Comparison of ENCODE assay signal across 27 mouse cellular contexts in genomic region chr13:46241391-46242188, GRCm38 (mm10). TPM values are rescaled to one million over a fixed set of nuclear protein-coding genes. Genes with fewer than 3 reads are reported as not detected.
DNase-seq lines count a peak whose midpoint lies in the region; ATAC-seq and TF ChIP-seq lines count a peak whose summit lies in the region.
"Had no signal": no experiment of that assay in that cellular context is flagged by ENCODE, and none has a peak within 500 bp of the region (broad histone marks: within the 10 kb centered on the region; RNA-seq: fewer than 3 reads in every experiment).

No protein-coding gene starts in this region.

- POLR2A ChIA-PET in Patski (lab: Charles Lee) = no interaction called here

- H3K4me1 ChIP-seq in midbrain, embryonic 13.5 days (replicated peaks) = peaks cover 15% of the 10 kb centered on the region
- no peaks in the 10 kb centered on the region for H3K4me1 ChIP-seq in midbrain, embryonic 11.5 days (ENCODE audit: control insufficient read depth, insufficient read depth, low read length)
- 0 out of 2 replicates have a peak, but pooled peaks cover 5% of the 10 kb centered on the region for H3K4me1 ChIP-seq in kidney, postnatal 0 days (replicated peaks; ENCODE audit: insufficient read depth, low read length)
- H3K4me1 ChIP-seq: heart, embryonic 15.5 days; limb, embryonic 10.5 days had no signal

- no peaks in the 10 kb centered on the region for H3K27me3 ChIP-seq in midbrain, embryonic 13.5 days
- H3K27me3 ChIP-seq in midbrain, embryonic 11.5 days (ENCODE audit: control insufficient read depth, insufficient read depth, low read length) = no peaks in the 10 kb centered on the region
- no peaks in the 10 kb centered on the region for H3K27me3 ChIP-seq in Patski
- no peaks in the 10 kb centered on the region for H3K27me3 ChIP-seq in kidney, postnatal 0 days (ENCODE audit: insufficient read depth, low read length)
- H3K27me3 ChIP-seq: heart, embryonic 15.5 days; neural tube, embryonic 15.5 days had no signal

- H3K9ac ChIP-seq in midbrain, embryonic 13.5 days (replicated peaks) = no peak overlapping the region
- H3K9ac ChIP-seq in midbrain, embryonic 11.5 days (ENCODE audit: low read length) = no peak overlapping the region
- no peak overlapping the region for H3K9ac ChIP-seq in kidney, postnatal 0 days (ENCODE audit: low read depth, low read length)
- H3K9ac ChIP-seq: heart, embryonic 15.5 days; neural tube, embryonic 15.5 days had no signal

- DNase-seq in heart, adult 11 months = peak; percentile 53
- no peak for DNase-seq in heart, adult 18-20 months
- no peak for DNase-seq in midbrain, embryonic 11.5 days (ENCODE audit: low spot score, missing footprints)
- peak; percentile 59 for DNase-seq in Patski (ENCODE audit: low read depth, low spot score)
- peak; percentile 27 for DNase-seq in kidney, postnatal 0 days (ENCODE audit: low spot score)
- DNase-seq: adrenal gland, postnatal 36 days; cerebellum, adult 2 months; cerebellum, postnatal 36 days; gastrocnemius, postnatal 14 days; lung, adult 18-20 months; right cerebral cortex, postnatal 25 days; thymus, postnatal 4 days had no signal

- WGBS in midbrain, embryonic 13.5 days = 35% methylated on average over 9 of the region's 9 CpGs
- 61% methylated on average over 9 of the region's 9 CpGs for WGBS in midbrain, embryonic 11.5 days
- 62% methylated on average over 9 of the region's 9 CpGs for WGBS in kidney, postnatal 0 days

- no peaks in the 10 kb centered on the region for H3K9me3 ChIP-seq in midbrain, embryonic 13.5 days
- no peaks in the 10 kb centered on the region for H3K9me3 ChIP-seq in midbrain, embryonic 11.5 days (ENCODE audit: control insufficient read depth, low read length)
- H3K9me3 ChIP-seq in kidney, postnatal 0 days (replicated peaks; ENCODE audit: low read length) = no peaks in the 10 kb centered on the region
- H3K9me3 ChIP-seq: G1E; heart, embryonic 15.5 days; limb, embryonic 10.5 days; neural tube, embryonic 15.5 days had no signal

- H3K4me2 ChIP-seq in midbrain, embryonic 13.5 days (replicated peaks) = no peak overlapping the region
- no peak overlapping the region for H3K4me2 ChIP-seq in midbrain, embryonic 11.5 days
- H3K4me2 ChIP-seq in kidney, postnatal 0 days (ENCODE audit: low read length) = no peak overlapping the region
- H3K4me2 ChIP-seq: heart, embryonic 15.5 days; liver, embryonic 11.5 days; neural tube, embryonic 15.5 days had no signal

- peak; percentile 30 for TF ChIP-seq CTCF in Patski (IDR thresholded peaks at IDR 0.05)
- TF ChIP-seq CTCF in kidney, postnatal 0 days (IDR thresholded peaks at IDR 0.05; ENCODE audit: low read depth) = no peak

- no peak overlapping the region for H3K4me3 ChIP-seq in midbrain, embryonic 13.5 days (replicated peaks)
- H3K4me3 ChIP-seq in midbrain, embryonic 11.5 days (ENCODE audit: low read depth, low read length) = no peak overlapping the region
- H3K4me3 ChIP-seq in kidney, postnatal 0 days (replicated peaks; ENCODE audit: low read depth, low read length) = no peak overlapping the region
- H3K4me3 ChIP-seq: heart, embryonic 15.5 days; limb, embryonic 10.5 days; myocyte; neural tube, embryonic 15.5 days had no signal

- in situ Hi-C loops in Patski (cut with MboI; ENCODE audit: low pct_unique_long_range_greater_than_20kb) = no loop called here

- ATAC-seq in midbrain, embryonic 13.5 days = peak; percentile 70; the same call in 1 of the 2 replicates
- ATAC-seq in midbrain, embryonic 11.5 days (ENCODE audit: low FRiP score) = no peak
- ATAC-seq in Patski = peak; percentile 49
- no peak for ATAC-seq in kidney, postnatal 0 days (replicated peaks; ENCODE audit: low FRiP score, low read depth)
- ATAC-seq in CD4-positive, CD25-positive, alpha-beta regulatory T cell, adult 4 months = no peak
- ATAC-seq: hindbrain, postnatal 0 days; intestine, postnatal 0 days had no signal

- no peak overlapping the region for H3K27ac ChIP-seq in midbrain, embryonic 13.5 days
- no peak overlapping the region for H3K27ac ChIP-seq in midbrain, embryonic 11.5 days (ENCODE audit: low read depth, low read length)
- no peak overlapping the region for H3K27ac ChIP-seq in kidney, postnatal 0 days
- H3K27ac ChIP-seq: heart, embryonic 15.5 days; hindbrain, postnatal 0 days; limb, embryonic 10.5 days; neural tube, embryonic 15.5 days had no signal

- CTCF ChIA-PET in Patski (lab: Charles Lee) = interaction anchor here (1.3 kb wide), 1 partner anchor 16 kb away, joined by 4 read pairs; no protein-coding TSS in a partner anchor

- no peaks in the 10 kb centered on the region for H3K36me3 ChIP-seq in midbrain, embryonic 13.5 days
- no peaks in the 10 kb centered on the region for H3K36me3 ChIP-seq in midbrain, embryonic 11.5 days (ENCODE audit: control insufficient read depth, insufficient read depth, low read length)
- no peaks in the 10 kb centered on the region for H3K36me3 ChIP-seq in kidney, postnatal 0 days (ENCODE audit: insufficient read depth, low read length)
- H3K36me3 ChIP-seq: G1E; heart, embryonic 15.5 days; limb, embryonic 10.5 days; neural tube, embryonic 15.5 days had no signal

RNA-seq across cellular contexts. Expression of gene Stmnd1, which starts 31.9 kb away (rescaled TPM):
- under 1 TPM; 0.32 to 0.62 TPM for total RNA-seq in heart, adult 18-20 months (2021)
- not detected in 2 replicates for polyA plus RNA-seq in midbrain, embryonic 13.5 days (2015; fragmentation: Nextera tagmentation; extraction: Ambion mirVana)
- polyA plus RNA-seq in midbrain, embryonic 11.5 days (2014; fragmentation: Nextera tagmentation; extraction: Ambion mirVana) = 0.10 TPM in 1 of 2 replicates, not detected in the other
- polyA plus RNA-seq in Patski (2021) = not detected
- 0.26 and 0.46 TPM in 2 replicates for polyA plus RNA-seq in kidney, postnatal 0 days (2015; fragmentation: Nextera tagmentation; extraction: Ambion mirVana)
- not detected for polyA plus RNA-seq in CD4-positive, CD25-positive, alpha-beta regulatory T cell, adult 4 months (2017; shearing (Covaris generic))
- total RNA-seq: adrenal gland, postnatal 36 days; G1E; hematopoietic stem cell, adult 5-6 weeks; hindbrain, postnatal 0 days; left cerebral cortex, adult 8-10 months; megakaryocyte-erythroid progenitor cell, adult 5-6 weeks had no signal
- polyA plus RNA-seq: G1E; limb, embryonic 10.5 days; liver, embryonic 11.5 days; spleen, adult 2 months; stomach, embryonic 14.5 days had no signal

Comparison
In these comparisons a context has a peak if more than half of its experiments do, and no peak if none do; other contexts are left out.
1. DNase-seq: peak in heart, adult 11 months (single experiment), Patski (single experiment) and kidney, postnatal 0 days (single experiment); none in heart, adult 18-20 months (0 of 2) and midbrain, embryonic 11.5 days (single experiment).
2. ATAC-seq: peak in midbrain, embryonic 13.5 days (single experiment) and Patski (single experiment); none in midbrain, embryonic 11.5 days (single experiment), kidney, postnatal 0 days (single experiment) and CD4-positive, CD25-positive, alpha-beta regulatory T cell, adult 4 months (single experiment).